Mouse (Mus musculus): ENCODE measurements around the gene Gm10097.

GRCm38 (mm10) chr10:5075724-5076123, 6.7 kb downstream of the Gm10097 start:
- no peak for TF ChIP-seq POLR2A (IDR thresholded peaks at IDR 0.05; ENCODE audit: insufficient read depth, low read depth, low read length)
- TF ChIP-seq EP300 (IDR thresholded peaks at IDR 0.05; ENCODE audit: insufficient read depth, low read depth, low read length) = no peak
